Mouse (Mus musculus): Measurements from ENCODE around the gene Wdhd1. TPM values are rescaled to one million over a fixed set of nuclear protein-coding genes. Genes with fewer than 3 reads are reported as not detected.

Wdhd1 gene
- polyA plus RNA-seq, 1 experiment from 2014 or later: 2.7 TPM

DNA sequence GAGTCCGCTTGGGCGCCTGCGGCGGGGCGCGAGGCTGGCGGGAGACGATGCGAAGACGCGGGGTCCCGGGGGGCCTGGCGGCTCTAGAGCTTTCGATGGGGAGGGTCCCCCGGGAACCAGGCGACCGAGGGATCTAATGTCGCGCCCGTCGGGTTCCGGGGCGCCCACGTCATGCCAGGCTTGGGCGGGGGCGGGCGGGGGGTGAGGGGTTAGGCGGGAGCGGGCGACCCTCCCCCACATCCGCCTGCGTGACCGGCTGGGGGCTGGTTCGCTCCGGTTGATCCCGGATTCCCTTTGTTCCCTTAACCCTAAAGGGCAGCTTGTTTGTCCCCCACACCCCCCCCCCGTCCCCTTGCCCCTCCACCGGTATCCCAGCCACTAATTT is 21.7 kb upstream of the Wdhd1 start:
- Histone ChIP-seq H3K9me3 (ENCODE audit: low read length) (no peaks in the 10 kb centered on the region), H3K27ac (ENCODE audit: low read length) (peak overlapping the region; percentile 98), H3K4me3 (ENCODE audit: low read depth, low read length) (peak overlapping the region; percentile 89), H3K36me3 (ENCODE audit: insufficient read depth, low read length) (no peaks in the 10 kb centered on the region), H3K4me1 (ENCODE audit: insufficient read depth, low read depth, low read length) (peaks cover 9% of the 10 kb centered on the region; the same call in 1 of the 2 replicates), H3K27me3 (replicated peaks; ENCODE audit: insufficient read depth, low read length) (no peaks in the 10 kb centered on the region), H3K9ac (replicated peaks; ENCODE audit: low read depth) (peak overlapping the region; percentile 89), H3K4me2 (replicated peaks; ENCODE audit: low read depth, low read length) (peak overlapping the region; percentile 54)
- under 1% methylated on average over 19 of the region's 38 CpGs for WGBS
- DNase-seq (ENCODE audit: low spot score) (peak; percentile 24), ATAC-seq (peak; percentile 69)
- no peak for TF ChIP-seq CTCF (IDR thresholded peaks at IDR 0.05)

DNA sequence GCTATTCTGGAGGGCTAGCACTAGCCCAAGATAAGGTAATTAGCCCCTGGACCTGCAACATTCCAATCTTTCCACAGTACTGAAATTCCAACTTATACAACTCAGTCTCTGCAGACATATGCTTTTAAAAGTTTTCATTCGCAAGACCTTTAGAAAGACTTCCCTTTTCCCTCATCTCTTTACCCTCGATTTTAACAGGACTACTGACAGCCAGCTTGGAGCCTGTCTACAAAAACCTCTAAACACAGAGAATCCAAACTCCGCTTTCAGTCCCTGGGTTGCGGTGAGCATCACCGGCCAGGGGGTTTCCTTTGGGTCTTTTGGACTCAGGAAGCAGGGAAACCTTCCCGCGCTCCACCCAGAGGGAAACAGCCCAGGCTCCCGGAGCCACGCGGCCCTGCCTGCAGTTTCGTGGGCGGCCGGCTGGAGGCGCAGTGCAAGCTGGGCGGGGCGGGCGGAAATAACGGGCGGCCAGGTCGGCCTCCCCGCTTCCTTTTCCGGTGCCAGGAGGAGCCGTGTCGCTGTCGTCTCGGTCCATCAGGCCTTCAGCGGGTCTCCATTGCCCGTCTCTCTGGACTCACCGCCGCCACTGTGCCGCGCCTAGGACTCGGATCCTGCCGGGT is 21.2 kb upstream of the Wdhd1 start, which contains the start of gene Mapk1ip1l:
Gene Mapk1ip1l (plus strand): TSS at position 482 of the 623 bp plus-strand sequence.
- peak within 1 kb of the TSS; percentile 54 for H3K4me2 ChIP-seq (replicated peaks; ENCODE audit: low read depth, low read length)
- no peaks in the 10 kb centered on the region for H3K36me3 ChIP-seq (ENCODE audit: insufficient read depth, low read length)
- peak; percentile 98 for TF ChIP-seq CTCF (IDR thresholded peaks at IDR 0.05)
- peak; percentile 44; the same call in 1 of the 2 replicates for TF ChIP-seq EP300 (IDR thresholded peaks at IDR 0.05)
- DNase-seq (ENCODE audit: low spot score) (peak; percentile 96), ATAC-seq (peak; percentile 95)
- H3K27me3 ChIP-seq (replicated peaks; ENCODE audit: insufficient read depth, low read length): no peaks in the 10 kb centered on the region
- H3K9ac ChIP-seq (replicated peaks; ENCODE audit: low read depth): peak within 1 kb of the TSS; percentile 89
- WGBS: 1% methylated on average over 33 of the region's 34 CpGs
- peaks cover 9% of the 10 kb centered on the region; the same call in 1 of the 2 replicates for H3K4me1 ChIP-seq (ENCODE audit: insufficient read depth, low read depth, low read length)
- peak within 1 kb of the TSS; percentile 89 for H3K4me3 ChIP-seq (ENCODE audit: low read depth, low read length)
- H3K9me3 ChIP-seq (ENCODE audit: low read length): no peaks in the 10 kb centered on the region
- peak within 1 kb of the TSS; percentile 98 for H3K27ac ChIP-seq (ENCODE audit: low read length)

DNA sequence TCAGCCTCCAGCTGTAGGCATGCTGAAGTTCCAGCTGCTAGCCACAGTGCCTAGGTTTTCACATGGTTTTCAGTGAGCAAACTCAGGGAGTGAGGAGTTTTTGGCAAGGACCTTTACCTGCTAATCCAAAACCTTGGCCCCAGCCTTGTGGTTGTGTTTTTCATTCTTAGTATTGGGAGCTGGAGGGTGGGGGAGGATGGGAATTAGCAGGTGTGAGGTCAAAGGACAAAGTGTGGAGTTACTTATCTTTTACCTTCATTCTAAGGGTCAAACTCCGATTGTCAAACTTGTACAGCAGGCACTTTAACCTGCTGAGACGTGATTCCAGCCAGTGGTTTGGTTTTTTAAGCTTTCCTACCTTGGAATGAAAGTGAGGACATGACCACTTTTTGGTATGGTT is 19.6 kb upstream of the Wdhd1 start:
- no peaks in the 10 kb centered on the region for H3K9me3 ChIP-seq (ENCODE audit: low read length)
- no peak overlapping the region for H3K9ac ChIP-seq (replicated peaks; ENCODE audit: low read depth)
- H3K4me3 ChIP-seq (ENCODE audit: low read depth, low read length): no peak overlapping the region
- DNase-seq (ENCODE audit: low spot score) (no peak), ATAC-seq (no peak)
- WGBS: 57% methylated on average over 2 of the region's 2 CpGs
- TF ChIP-seq CTCF (IDR thresholded peaks at IDR 0.05): no peak
- no peak for TF ChIP-seq EP300 (IDR thresholded peaks at IDR 0.05)
- no peak overlapping the region for H3K27ac ChIP-seq (ENCODE audit: low read length)
- H3K27me3 ChIP-seq (replicated peaks; ENCODE audit: insufficient read depth, low read length): no peaks in the 10 kb centered on the region
- no peaks in the 10 kb centered on the region for H3K36me3 ChIP-seq (ENCODE audit: insufficient read depth, low read length)
- peaks cover 9% of the 10 kb centered on the region; the same call in 1 of the 2 replicates for H3K4me1 ChIP-seq (ENCODE audit: insufficient read depth, low read depth, low read length)
- no peak overlapping the region for H3K4me2 ChIP-seq (replicated peaks; ENCODE audit: low read depth, low read length)

DNA sequence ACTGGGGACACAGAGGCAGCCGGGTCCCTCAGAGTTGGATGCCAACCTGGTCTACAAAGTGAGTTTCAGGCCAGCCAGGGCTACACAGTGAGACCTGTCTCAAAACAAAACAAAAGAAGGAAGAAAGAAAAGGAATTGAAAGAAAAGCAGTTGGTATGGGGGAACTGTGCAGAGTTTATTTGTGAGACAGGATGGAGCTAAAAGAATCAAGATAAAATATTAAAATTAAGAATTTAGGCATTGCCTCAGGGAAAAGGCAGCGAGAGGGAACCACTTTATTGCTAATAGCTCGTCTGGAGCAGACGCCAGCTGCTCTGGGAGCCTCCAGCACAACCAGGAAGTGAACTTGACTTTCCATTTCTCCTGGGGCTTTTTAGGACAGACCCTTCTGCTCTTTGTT is 17.5 kb upstream of the Wdhd1 start:
- Histone ChIP-seq H3K36me3 (ENCODE audit: insufficient read depth, low read length) (no peaks in the 10 kb centered on the region; the same call in 1 of the 2 replicates), H3K4me1 (ENCODE audit: insufficient read depth, low read depth, low read length) (no peaks in the 10 kb centered on the region), H3K27me3 (replicated peaks; ENCODE audit: insufficient read depth, low read length) (no peaks in the 10 kb centered on the region), H3K9ac (replicated peaks; ENCODE audit: low read depth) (no peak overlapping the region), H3K27ac (ENCODE audit: low read length) (no peak overlapping the region), H3K4me2 (replicated peaks; ENCODE audit: low read depth, low read length) (no peak overlapping the region), H3K4me3 (ENCODE audit: low read depth, low read length) (no peak overlapping the region), H3K9me3 (ENCODE audit: low read length) (no peaks in the 10 kb centered on the region)
- DNase-seq (ENCODE audit: low spot score) (no peak), ATAC-seq (no peak)
- no peak for TF ChIP-seq CTCF (IDR thresholded peaks at IDR 0.05)
- no peak for TF ChIP-seq EP300 (IDR thresholded peaks at IDR 0.05)
- WGBS: 61% methylated on average over 4 of the region's 4 CpGs

DNA sequence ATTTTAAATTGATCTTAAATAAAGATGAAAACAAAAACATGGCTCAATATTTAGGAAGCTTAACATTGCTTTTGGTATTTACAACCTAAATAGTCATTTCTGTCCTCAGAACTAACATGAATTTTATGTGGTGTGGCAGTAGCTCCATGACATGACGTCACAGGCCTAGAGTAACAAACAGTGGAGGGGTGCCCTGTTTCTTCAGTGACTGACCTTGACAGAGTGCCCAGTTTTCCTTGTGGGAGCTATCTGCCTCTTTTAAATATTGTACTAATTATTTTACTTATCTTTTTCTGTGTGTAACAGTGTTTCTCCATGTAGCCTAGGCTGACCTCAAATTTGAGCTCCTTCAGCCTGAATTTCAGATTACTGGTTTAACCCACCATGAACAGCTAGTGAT is 15.1 kb upstream of the Wdhd1 start:
- H3K9me3 ChIP-seq (ENCODE audit: low read length): no peaks in the 10 kb centered on the region
- ATAC-seq (no peak), DNase-seq (ENCODE audit: low spot score) (no peak)
- no peak overlapping the region for H3K27ac ChIP-seq (ENCODE audit: low read length)
- TF ChIP-seq CTCF (IDR thresholded peaks at IDR 0.05) (no peak), EP300 (IDR thresholded peaks at IDR 0.05) (no peak)
- H3K4me2 ChIP-seq (replicated peaks; ENCODE audit: low read depth, low read length): no peak overlapping the region
- H3K27me3 ChIP-seq (replicated peaks; ENCODE audit: insufficient read depth, low read length): no peaks in the 10 kb centered on the region
- H3K9ac ChIP-seq (replicated peaks; ENCODE audit: low read depth): no peak overlapping the region
- no peaks in the 10 kb centered on the region; the same call in 1 of the 2 replicates for H3K36me3 ChIP-seq (ENCODE audit: insufficient read depth, low read length)
- WGBS: 65% methylated on average over 1 of the region's 1 CpGs
- H3K4me1 ChIP-seq (ENCODE audit: insufficient read depth, low read depth, low read length): no peaks in the 10 kb centered on the region
- H3K4me3 ChIP-seq (ENCODE audit: low read depth, low read length): no peak overlapping the region

DNA sequence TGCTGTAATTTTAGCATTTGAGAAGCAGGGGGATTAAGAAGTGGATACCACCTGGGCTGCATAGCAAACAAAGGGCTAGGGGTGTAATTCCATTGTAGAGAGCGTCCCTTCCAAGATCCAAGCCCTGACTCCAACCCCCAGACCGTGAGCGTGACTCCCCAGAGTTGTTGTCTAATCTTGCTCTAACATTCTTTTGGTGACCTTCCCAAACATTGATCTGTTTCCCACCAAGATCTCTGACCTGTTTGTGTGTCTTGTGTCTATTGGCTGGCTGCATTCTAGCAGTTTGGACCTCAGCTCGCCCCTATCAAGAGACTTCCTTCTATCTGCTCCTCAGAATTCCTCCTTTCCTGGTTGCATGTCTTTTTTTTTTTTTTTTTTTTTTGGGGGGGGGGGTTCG is 10.4 kb upstream of the Wdhd1 start:
- Histone ChIP-seq H3K27me3 (replicated peaks; ENCODE audit: insufficient read depth, low read length) (no peaks in the 10 kb centered on the region), H3K36me3 (ENCODE audit: insufficient read depth, low read length) (no peaks in the 10 kb centered on the region; the same call in 1 of the 2 replicates), H3K4me3 (ENCODE audit: low read depth, low read length) (no peak overlapping the region), H3K27ac (ENCODE audit: low read length) (no peak overlapping the region), H3K9ac (replicated peaks; ENCODE audit: low read depth) (no peak overlapping the region), H3K4me2 (replicated peaks; ENCODE audit: low read depth, low read length) (no peak overlapping the region), H3K4me1 (ENCODE audit: insufficient read depth, low read depth, low read length) (no peaks in the 10 kb centered on the region), H3K9me3 (ENCODE audit: low read length) (no peaks in the 10 kb centered on the region)
- no peak for TF ChIP-seq EP300 (IDR thresholded peaks at IDR 0.05)
- TF ChIP-seq CTCF (IDR thresholded peaks at IDR 0.05): no peak
- 69% methylated on average over 4 of the region's 5 CpGs for WGBS
- ATAC-seq: no peak
- DNase-seq (ENCODE audit: low spot score): no peak

Measured in lung, postnatal 0 days (tissue).